22 mouse cellular contexts compared by ENCODE assay signal in genomic region chr3:145017807-145018206, GRCm38 (mm10). TPM values are rescaled to one million over a fixed set of nuclear protein-coding genes. Genes with fewer than 3 reads are reported as not detected.
"Had no signal": no experiment of that assay in that cellular context is flagged by ENCODE, and none has a peak within 500 bp of the region (broad histone marks: within the 10 kb centered on the region; RNA-seq: fewer than 3 reads in every experiment).

No protein-coding gene starts in this region.

- H3K9ac ChIP-seq: neural tube, embryonic 12.5 days; neural tube, embryonic 13.5 days; neural tube, embryonic 15.5 days; stomach, embryonic 15.5 days had no signal

- H3K4me1 ChIP-seq: neural tube, embryonic 12.5 days; neural tube, embryonic 13.5 days; neural tube, embryonic 15.5 days; stomach, embryonic 15.5 days had no signal

- H3K27ac ChIP-seq: neural tube, embryonic 12.5 days; neural tube, embryonic 13.5 days; neural tube, embryonic 15.5 days; stomach, embryonic 15.5 days; stomach, postnatal 0 days had no signal

- H3K4me2 ChIP-seq: neural tube, embryonic 12.5 days; neural tube, embryonic 13.5 days; neural tube, embryonic 15.5 days; stomach, embryonic 15.5 days had no signal

- H3K27me3 ChIP-seq: neural tube, embryonic 12.5 days; neural tube, embryonic 13.5 days; neural tube, embryonic 15.5 days; stomach, embryonic 15.5 days had no signal

- H3K36me3 ChIP-seq: neural tube, embryonic 12.5 days; neural tube, embryonic 13.5 days; neural tube, embryonic 15.5 days; stomach, embryonic 15.5 days had no signal

- DNase-seq: retina, postnatal 1 day; right cerebral cortex, adult 18-20 months; right cerebral cortex, postnatal 14 days; right cerebral cortex, postnatal 25 days; right cerebral cortex, postnatal 4 days; spleen, adult 18-20 months; thymus, adult 18-20 months; thymus, adult 2 months; thymus, postnatal 25 days; thymus, postnatal 36 days; thymus, postnatal 4 days had no signal

- H3K9me3 ChIP-seq: neural tube, embryonic 12.5 days; neural tube, embryonic 13.5 days; neural tube, embryonic 15.5 days; stomach, embryonic 15.5 days had no signal

- H3K4me3 ChIP-seq: neural tube, embryonic 12.5 days; neural tube, embryonic 13.5 days; neural tube, embryonic 15.5 days; stomach, embryonic 15.5 days had no signal

RNA-seq across cellular contexts. Expression of gene Clca1, which starts 14.8 kb away (rescaled TPM):
- total RNA-seq: neutrophil, adult 5-6 weeks had no signal
- polyA plus RNA-seq: neural tube, embryonic 12.5 days; neural tube, embryonic 13.5 days; neural tube, embryonic 15.5 days had no signal

RNA-seq across cellular contexts. Expression of gene Clca4a, which starts 43.0 kb away (rescaled TPM):
- polyA plus RNA-seq: neural tube, embryonic 12.5 days; neural tube, embryonic 13.5 days; neural tube, embryonic 14.5 days; neural tube, embryonic 15.5 days; spleen, adult 2 months; stomach, embryonic 14.5 days; stomach, embryonic 16.5 days; testis, adult 2 months had no signal
